Mouse (Mus musculus): ENCODE data around the gene Igsf9. TPM values are rescaled to one million over a fixed set of nuclear protein-coding genes. Genes with fewer than 3 reads are reported as not detected.

Gene Igsf9
- polyA plus RNA-seq, 1 experiment from 2014 or later, result 61.0 TPM

DNA sequence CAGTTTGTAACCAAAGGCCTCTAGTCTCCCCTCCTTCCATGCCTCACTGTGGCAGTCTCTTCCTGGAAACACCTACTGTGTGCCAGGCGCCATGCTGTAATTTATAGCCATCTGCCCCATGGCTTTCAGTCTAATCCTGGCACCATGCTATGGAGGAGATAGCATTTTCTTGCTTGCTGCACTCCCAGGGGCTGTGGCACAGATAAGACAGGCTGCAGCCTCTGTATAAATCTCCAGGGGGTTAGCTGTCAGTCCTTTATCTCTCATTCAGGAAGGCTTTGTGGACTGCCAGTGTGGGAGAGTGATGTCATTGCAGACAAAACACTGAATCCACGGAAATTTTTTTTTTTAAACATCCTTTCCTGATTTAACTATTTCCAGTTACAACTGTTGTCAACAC is 26.6 kb downstream of the Igsf9 start:
- Histone ChIP-seq H3K36me3 (peaks cover 31% of the 10 kb centered on the region), H3K27me3 (no peaks in the 10 kb centered on the region), H3K9ac (no peak overlapping the region), H3K9me3 (replicated peaks) (no peaks in the 10 kb centered on the region), H3K4me1 (peaks cover 29% of the 10 kb centered on the region), H3K4me3 (replicated peaks) (no peak overlapping the region), H3K27ac (replicated peaks) (no peak overlapping the region), H3K4me2 (replicated peaks) (no peak overlapping the region)
- 61% methylated on average over 2 of the region's 2 CpGs for WGBS
- no peak for ATAC-seq (ENCODE audit: insufficient number of reproducible peaks, low FRiP score, low TSS enrichment, low read depth)

DNA sequence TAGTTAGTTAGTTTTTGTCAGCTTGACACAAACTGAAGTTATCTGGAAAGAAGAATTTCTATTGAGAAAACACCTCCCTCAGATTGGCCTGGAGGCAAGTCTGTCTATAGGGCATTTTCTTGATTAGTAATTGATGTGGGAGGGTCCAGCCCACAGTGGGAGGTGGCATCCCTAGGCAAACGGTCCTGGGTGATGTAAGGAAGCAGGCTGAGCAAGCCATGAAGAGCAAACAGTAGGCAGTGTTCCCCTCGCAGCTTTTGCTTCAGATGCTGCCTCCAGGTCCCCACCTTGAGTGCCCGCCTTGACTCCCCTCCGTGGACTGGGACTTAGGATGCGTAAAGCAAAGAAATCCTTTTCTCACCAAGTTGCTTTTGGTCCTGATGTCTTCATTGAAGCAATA is 27.6 kb downstream of the Igsf9 start:
- Histone ChIP-seq H3K27me3 (no peaks in the 10 kb centered on the region), H3K36me3 (peaks cover 31% of the 10 kb centered on the region), H3K27ac (replicated peaks) (no peak overlapping the region), H3K4me3 (replicated peaks) (no peak overlapping the region), H3K9ac (no peak overlapping the region), H3K9me3 (replicated peaks) (no peaks in the 10 kb centered on the region), H3K4me2 (replicated peaks) (no peak overlapping the region), H3K4me1 (peaks cover 26% of the 10 kb centered on the region)
- no peak for ATAC-seq (ENCODE audit: insufficient number of reproducible peaks, low FRiP score, low TSS enrichment, low read depth)
- 71% methylated on average over 5 of the region's 5 CpGs for WGBS

DNA sequence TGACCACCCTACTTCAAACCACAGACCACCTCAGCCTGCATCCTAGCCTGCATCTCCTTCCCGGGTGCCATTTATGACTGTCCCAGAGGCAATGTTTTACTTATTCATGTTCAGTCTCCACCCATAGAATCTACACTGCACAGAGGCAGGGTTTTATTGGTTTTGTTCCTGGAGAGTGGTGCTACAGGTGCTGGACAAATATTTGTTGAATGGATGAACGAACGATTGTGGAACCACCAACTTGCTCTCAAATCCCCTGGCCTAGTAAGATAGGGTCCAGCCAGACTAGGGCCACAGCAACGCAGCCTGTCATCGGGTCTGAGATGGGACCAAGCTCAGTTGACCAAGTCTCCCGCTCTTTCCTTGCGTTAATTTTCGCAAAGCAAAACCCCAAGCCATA is 28.4 kb downstream of the Igsf9 start:
- Histone ChIP-seq H3K4me3 (replicated peaks) (no peak overlapping the region), H3K9ac (no peak overlapping the region), H3K27ac (replicated peaks) (no peak overlapping the region), H3K9me3 (replicated peaks) (no peaks in the 10 kb centered on the region), H3K4me1 (peaks cover 22% of the 10 kb centered on the region), H3K36me3 (peaks cover 31% of the 10 kb centered on the region), H3K4me2 (replicated peaks) (no peak overlapping the region), H3K27me3 (no peaks in the 10 kb centered on the region)
- 37% methylated on average over 8 of the region's 8 CpGs for WGBS
- no peak for ATAC-seq (ENCODE audit: insufficient number of reproducible peaks, low FRiP score, low TSS enrichment, low read depth)

DNA sequence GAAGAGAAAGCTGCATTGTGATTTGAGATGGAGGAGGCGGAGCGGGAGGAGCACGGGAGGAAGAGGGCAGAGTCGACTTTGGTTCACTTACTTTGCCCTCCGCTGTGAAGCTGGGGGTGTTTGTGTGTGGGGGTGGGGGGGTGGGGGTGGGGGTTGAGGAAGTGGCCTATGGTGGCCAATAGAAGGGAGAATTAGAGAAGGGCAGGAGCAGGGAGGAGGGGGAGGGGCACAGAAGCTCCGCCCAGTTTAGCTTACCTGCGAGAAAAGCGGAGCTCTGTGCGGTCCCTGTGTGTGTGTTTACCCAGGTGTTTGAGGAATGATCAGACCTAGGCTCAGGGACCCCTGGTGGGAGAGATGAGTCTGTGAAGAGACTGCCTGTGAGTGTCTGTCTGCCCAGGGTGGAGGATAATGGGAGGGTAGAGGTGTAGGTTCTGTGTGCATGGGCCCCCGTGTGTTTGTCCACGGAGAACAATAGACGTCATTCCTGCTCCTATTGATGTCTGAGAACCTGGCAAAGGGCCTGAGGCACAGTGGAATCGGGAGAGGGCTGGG is 28.9 kb downstream of the Igsf9 start:
- H3K9ac ChIP-seq, result no peak overlapping the region
- 29% methylated on average over 13 of the region's 13 CpGs for WGBS
- no peak for ATAC-seq (ENCODE audit: insufficient number of reproducible peaks, low FRiP score, low TSS enrichment, low read depth)
- H3K36me3 ChIP-seq, result peaks cover 26% of the 10 kb centered on the region
- 0 out of 2 replicates have a peak overlapping the region, but pooled peaks have one; percentile 17 for H3K27ac ChIP-seq (replicated peaks)
- H3K4me1 ChIP-seq, result peaks cover 20% of the 10 kb centered on the region
- H3K4me2 ChIP-seq (replicated peaks), result no peak overlapping the region
- no peak overlapping the region for H3K4me3 ChIP-seq (replicated peaks)
- no peaks in the 10 kb centered on the region for H3K27me3 ChIP-seq
- H3K9me3 ChIP-seq (replicated peaks), result no peaks in the 10 kb centered on the region

DNA sequence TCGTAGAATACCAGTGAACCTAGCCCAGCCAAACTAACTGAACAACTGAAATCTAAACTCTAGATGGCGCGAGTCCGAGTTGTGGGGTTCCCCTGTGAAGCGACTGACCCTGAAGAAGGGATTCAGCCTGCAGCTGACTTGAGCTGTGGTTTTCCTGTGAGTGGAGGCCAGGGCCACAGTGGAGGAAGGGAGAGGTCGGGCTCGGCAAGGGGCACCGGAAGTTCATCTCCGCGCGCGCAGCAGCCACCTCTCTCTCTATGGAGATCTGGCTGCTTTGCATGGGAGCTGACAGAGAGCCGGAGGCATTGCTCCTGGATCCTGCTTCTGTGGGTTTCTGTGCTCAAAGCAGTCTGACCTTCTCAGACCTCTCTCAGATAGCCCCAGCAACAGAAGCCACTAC is 31.4 kb downstream of the Igsf9 start:
- 0 out of 2 replicates have a peak, but pooled peaks cover 7% of the 10 kb centered on the region for H3K4me1 ChIP-seq
- no peaks in the 10 kb centered on the region for H3K27me3 ChIP-seq
- no peak overlapping the region for H3K9ac ChIP-seq
- no peaks in the 10 kb centered on the region for H3K9me3 ChIP-seq (replicated peaks)
- H3K36me3 ChIP-seq, result peaks cover 3% of the 10 kb centered on the region; the same call in 1 of the 2 replicates
- 29% methylated on average over 13 of the region's 13 CpGs for WGBS
- no peak overlapping the region for H3K4me3 ChIP-seq (replicated peaks)
- no peak overlapping the region for H3K4me2 ChIP-seq (replicated peaks)
- H3K27ac ChIP-seq (replicated peaks), result no peak overlapping the region
- ATAC-seq (ENCODE audit: insufficient number of reproducible peaks, low FRiP score, low TSS enrichment, low read depth), result no peak

DNA sequence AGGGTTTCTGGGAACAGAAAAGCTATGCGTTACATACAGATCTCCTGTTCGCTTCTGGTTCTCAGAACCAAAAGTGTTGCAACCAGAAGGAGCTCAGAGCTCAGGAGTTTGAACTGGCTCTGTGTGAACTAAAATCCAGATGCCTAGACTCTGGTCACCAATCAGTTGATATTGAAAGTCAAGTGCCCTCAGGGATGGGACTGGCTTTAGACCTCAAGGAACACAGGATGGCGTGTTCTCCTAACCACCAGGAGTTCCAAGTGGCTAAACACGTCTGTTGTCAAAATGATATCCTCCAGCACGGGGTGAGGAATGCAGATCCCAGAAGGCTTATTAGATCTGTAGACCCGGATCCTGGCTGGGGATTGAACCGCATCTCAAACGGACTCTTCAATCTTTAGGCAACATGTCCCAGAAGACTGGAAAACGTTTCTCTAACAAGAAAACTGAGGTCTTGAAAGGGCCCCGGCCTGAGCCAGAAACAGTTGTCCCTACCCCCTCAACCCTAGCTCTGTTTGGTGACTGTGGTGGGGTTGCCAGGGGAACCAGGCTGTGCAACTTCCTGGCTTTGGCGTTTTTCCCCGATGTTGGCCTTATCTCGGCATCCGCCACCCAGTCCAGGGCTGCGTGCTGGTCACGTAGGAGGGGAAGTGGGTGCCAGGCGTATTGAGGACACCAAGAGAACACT is 32.1 kb downstream of the Igsf9 start:
- Histone ChIP-seq H3K4me2 (replicated peaks) (no peak overlapping the region), H3K9ac (no peak overlapping the region), H3K36me3 (no peaks in the 10 kb centered on the region), H3K27me3 (no peaks in the 10 kb centered on the region), H3K4me3 (replicated peaks) (no peak overlapping the region), H3K4me1 (0 out of 2 replicates have a peak, but pooled peaks cover 7% of the 10 kb centered on the region), H3K9me3 (replicated peaks) (no peaks in the 10 kb centered on the region), H3K27ac (replicated peaks) (peak overlapping the region; percentile 34; the same call in 1 of the 2 replicates)
- 71% methylated on average over 17 of the region's 17 CpGs for WGBS
- ATAC-seq (ENCODE audit: insufficient number of reproducible peaks, low FRiP score, low TSS enrichment, low read depth), result no peak

DNA sequence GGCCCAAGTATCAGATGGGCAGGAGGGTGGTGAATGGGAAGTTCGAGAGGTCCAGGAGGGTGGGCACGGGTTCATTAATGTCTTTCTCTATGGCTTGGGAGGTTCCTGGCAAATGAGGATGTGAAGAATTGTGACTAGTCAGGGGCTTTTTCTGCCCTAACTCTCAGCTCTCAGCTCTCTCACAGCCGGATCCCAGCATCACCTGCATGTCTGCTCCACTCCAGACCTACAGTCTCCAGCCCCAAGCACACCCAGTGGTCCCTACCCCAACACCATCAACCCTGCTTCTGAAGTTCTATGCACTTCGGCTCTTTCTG is 32.6 kb downstream of the Igsf9 start:
- H3K4me2 ChIP-seq (replicated peaks), result no peak overlapping the region
- no peak overlapping the region for H3K4me3 ChIP-seq (replicated peaks)
- peak overlapping the region; percentile 34; the same call in 1 of the 2 replicates for H3K27ac ChIP-seq (replicated peaks)
- H3K4me1 ChIP-seq, result 0 out of 2 replicates have a peak, but pooled peaks cover 7% of the 10 kb centered on the region
- H3K9ac ChIP-seq, result no peak overlapping the region
- no peaks in the 10 kb centered on the region for H3K9me3 ChIP-seq (replicated peaks)
- WGBS, result 73% methylated on average over 4 of the region's 4 CpGs
- ATAC-seq (ENCODE audit: insufficient number of reproducible peaks, low FRiP score, low TSS enrichment, low read depth), result no peak
- H3K36me3 ChIP-seq, result no peaks in the 10 kb centered on the region
- H3K27me3 ChIP-seq, result no peaks in the 10 kb centered on the region

DNA sequence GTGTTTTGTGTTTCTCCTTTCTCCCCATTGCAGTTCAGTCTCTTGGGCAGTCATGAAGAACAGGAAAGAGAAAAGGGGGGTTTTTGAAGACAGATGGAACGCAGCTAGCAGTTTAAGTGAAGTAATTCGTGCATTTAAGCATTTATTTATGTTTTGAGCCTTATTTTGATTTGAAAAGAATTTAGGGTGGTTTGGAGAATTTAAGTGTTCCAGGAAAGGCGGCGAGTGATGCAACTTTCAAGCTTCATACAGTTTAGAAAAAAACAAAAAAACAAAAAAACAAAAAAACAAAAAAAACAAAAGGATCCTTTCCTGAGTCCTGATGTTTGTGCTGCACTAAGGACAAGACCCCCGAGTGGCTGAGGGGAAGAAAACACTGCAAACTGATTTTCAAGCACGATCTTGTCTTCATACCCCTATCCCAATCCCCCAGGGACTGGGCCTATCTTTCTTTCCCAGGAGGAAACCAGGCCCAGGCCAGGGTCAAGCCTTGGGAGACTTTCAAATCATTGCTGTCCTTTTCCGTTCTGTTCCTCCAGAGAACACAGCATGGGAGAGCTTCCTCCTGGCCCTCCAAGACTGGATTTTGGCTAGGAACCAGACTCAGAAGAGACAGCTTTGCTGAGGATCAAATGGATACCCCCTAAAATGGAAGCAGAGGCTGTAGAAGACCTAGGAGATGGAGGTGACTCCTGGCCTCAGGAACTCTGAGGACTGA is 33.1 kb downstream of the Igsf9 start:
- Histone ChIP-seq H3K36me3 (no peaks in the 10 kb centered on the region), H3K27me3 (no peaks in the 10 kb centered on the region), H3K4me1 (0 out of 2 replicates have a peak, but pooled peaks cover 7% of the 10 kb centered on the region), H3K4me2 (replicated peaks) (no peak overlapping the region), H3K27ac (replicated peaks) (0 out of 2 replicates have a peak overlapping the region, but pooled peaks have one; percentile 34), H3K9me3 (replicated peaks) (no peaks in the 10 kb centered on the region), H3K9ac (no peak overlapping the region), H3K4me3 (replicated peaks) (no peak overlapping the region)
- 70% methylated on average over 7 of the region's 7 CpGs for WGBS
- ATAC-seq (ENCODE audit: insufficient number of reproducible peaks, low FRiP score, low TSS enrichment, low read depth), result no peak

DNA sequence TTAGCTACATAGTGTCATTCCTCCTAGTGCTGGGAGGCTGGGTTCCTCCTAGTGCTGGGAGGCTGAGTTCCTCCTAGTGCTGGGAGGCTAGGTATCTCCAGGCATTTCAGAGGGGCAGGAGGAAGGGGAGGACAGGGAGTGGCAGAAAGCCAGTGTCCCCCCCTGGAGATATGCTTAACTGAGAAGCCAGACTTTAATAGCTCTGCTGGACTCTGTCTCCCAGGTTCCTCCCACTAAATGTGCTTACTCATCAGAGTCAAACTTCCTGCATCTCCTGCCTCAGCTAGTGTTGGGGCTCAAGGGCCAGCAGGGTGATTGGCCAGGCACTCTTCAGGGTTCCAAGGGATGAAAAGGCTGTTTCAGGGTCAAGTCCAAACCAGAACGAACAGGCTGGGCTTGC is 33.8 kb downstream of the Igsf9 start:
- H3K36me3 ChIP-seq, result no peaks in the 10 kb centered on the region
- no peak overlapping the region for H3K4me3 ChIP-seq (replicated peaks)
- no peaks in the 10 kb centered on the region for H3K27me3 ChIP-seq
- H3K9ac ChIP-seq, result no peak overlapping the region
- no peak for ATAC-seq (ENCODE audit: insufficient number of reproducible peaks, low FRiP score, low TSS enrichment, low read depth)
- 55% methylated on average over 1 of the region's 1 CpGs for WGBS
- H3K9me3 ChIP-seq (replicated peaks), result no peaks in the 10 kb centered on the region
- H3K4me2 ChIP-seq (replicated peaks), result no peak overlapping the region
- no peak overlapping the region for H3K27ac ChIP-seq (replicated peaks)
- peaks cover 12% of the 10 kb centered on the region for H3K4me1 ChIP-seq

DNA sequence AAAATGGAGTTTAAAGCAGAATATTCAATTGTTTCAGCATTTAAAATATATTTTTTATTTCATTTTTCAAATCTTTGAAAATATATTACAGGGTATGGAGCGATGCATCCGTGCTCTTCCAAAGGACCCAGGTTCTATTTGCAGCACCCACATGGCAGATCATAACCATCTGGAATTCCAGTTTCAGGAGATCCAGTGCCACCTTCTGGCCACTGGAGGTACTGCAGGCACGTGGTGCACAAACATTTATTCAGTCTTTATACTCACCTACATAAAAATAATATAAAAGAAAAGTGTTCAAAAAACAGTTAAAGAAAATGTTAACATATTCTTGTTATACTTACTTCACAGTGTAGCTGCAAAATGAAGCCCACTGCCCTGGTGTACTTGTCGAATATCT is 36.4 kb downstream of the Igsf9 start:
- WGBS, result 80% methylated on average over 4 of the region's 4 CpGs
- no peaks in the 10 kb centered on the region for H3K27me3 ChIP-seq
- H3K9ac ChIP-seq, result no peak overlapping the region
- H3K9me3 ChIP-seq (replicated peaks), result no peaks in the 10 kb centered on the region
- peaks cover 24% of the 10 kb centered on the region for H3K4me1 ChIP-seq
- no peak overlapping the region for H3K27ac ChIP-seq (replicated peaks)
- no peak overlapping the region for H3K4me2 ChIP-seq (replicated peaks)
- no peak for ATAC-seq (ENCODE audit: insufficient number of reproducible peaks, low FRiP score, low TSS enrichment, low read depth)
- no peak overlapping the region for H3K4me3 ChIP-seq (replicated peaks)
- no peaks in the 10 kb centered on the region for H3K36me3 ChIP-seq

DNA sequence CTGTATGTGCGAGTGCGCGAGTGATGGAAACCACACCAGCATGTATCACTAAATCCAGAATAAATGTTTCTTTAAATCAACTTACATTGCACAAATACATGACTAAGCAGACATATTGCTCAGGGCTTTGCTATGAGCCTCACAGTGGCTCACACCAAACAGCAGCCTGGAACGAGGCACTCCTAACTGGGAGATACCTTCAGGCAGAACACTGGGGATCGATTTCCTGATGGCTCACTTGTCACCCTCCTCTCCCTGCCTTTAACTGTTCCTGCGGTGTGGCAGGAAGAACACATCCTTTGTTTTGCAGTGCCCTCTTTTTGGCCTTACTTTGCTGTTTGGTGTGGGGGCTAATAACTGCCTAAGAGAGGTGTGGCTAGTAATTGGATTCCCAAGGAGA is 38.1 kb downstream of the Igsf9 start:
- Histone ChIP-seq H3K27me3 (no peaks in the 10 kb centered on the region), H3K36me3 (no peaks in the 10 kb centered on the region), H3K4me2 (replicated peaks) (no peak overlapping the region), H3K4me3 (replicated peaks) (no peak overlapping the region), H3K4me1 (peaks cover 23% of the 10 kb centered on the region), H3K27ac (replicated peaks) (no peak overlapping the region), H3K9me3 (replicated peaks) (no peaks in the 10 kb centered on the region), H3K9ac (no peak overlapping the region)
- WGBS, result 49% methylated on average over 6 of the region's 6 CpGs
- ATAC-seq (ENCODE audit: insufficient number of reproducible peaks, low FRiP score, low TSS enrichment, low read depth), result no peak
